Mouse (Mus musculus): ENCODE results near the gene Casp9. TPM values are rescaled to one million over a fixed set of nuclear protein-coding genes. Genes with fewer than 3 reads are reported as not detected.

Casp9 gene
- polyA plus RNA-seq, 1 experiment = 22.3 TPM

- TF ChIP-seq GATA1 (IDR thresholded peaks at IDR 0.05; ENCODE audit: low read length) = no peak
Measured at GRCm38 (mm10) chr4:141766668-141767352, 26.6 kb upstream of the Casp9 start.

DNA sequence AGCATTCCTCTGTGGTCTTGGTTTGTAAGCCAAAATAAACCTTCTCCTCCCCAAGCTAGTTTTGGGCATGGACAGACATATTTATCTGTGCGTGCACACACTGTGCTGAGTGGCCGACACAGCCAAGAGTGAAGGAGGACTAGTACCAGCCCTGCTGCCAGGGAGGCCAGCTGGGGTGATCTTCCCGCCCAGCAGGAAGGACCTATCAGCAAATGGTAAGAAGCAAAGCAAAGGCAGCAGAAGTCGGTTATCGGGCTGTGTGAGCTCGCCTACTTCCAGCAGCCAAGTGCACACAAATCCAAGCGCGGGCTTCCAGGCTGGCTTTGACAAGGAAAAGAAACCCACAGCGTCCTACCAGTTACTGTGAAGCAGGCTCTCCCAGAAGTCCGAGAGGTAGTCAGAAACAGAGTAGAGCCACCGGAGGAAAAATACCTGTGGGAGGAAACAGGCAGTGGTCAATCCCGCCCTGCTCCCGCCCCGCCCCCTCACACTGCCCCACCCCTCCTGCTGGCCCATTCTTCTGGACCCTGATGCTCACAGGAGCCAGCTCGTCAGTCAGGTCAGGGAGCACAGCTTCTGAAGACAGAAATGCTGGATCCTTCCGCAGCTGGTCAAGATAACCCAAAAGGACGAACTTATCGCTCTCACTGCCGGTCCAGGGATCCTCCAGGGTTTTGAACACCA is 25.9 kb upstream of the Casp9 start:
- no peak for TF ChIP-seq GATA1 (IDR thresholded peaks at IDR 0.05; ENCODE audit: low read length)

DNA sequence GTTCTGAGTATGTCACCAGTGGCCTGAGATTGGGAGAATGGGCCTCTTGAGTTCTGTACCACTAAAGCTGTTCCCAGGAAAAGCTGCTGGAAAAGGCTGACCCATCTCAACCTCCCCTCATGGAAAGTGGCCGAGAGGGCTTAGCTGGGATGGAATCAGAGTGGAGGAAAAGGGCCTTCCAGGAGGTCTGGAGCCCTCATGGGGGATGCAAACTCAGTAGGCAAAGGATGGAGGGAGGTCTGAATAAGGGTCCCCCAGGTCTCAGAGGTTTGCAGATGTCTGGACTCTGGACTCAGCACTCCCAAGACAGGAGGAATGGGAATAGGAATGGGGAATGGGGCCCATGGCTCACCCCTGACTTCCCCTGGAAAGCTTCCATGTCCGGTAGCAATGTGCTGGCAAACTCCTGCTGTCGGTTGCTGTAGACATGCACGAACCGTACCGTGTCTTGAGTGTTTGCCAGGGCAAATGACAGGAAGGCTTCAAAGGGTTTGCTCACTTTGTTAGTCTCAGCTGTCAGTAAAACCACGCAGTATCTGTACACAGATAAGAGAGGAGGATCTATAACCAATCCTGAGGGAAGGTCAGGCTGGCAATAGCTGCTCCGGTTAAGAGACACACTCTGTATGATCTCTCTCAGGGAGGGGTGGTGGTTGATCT is 23.8 kb upstream of the Casp9 start:
- TF ChIP-seq GATA1 (IDR thresholded peaks at IDR 0.05; ENCODE audit: low read length) = peak; percentile 10

GRCm38 (mm10) chr4:141771823-141772222 is 21.6 kb upstream of the Casp9 start:
- peak; percentile 27 for TF ChIP-seq GATA1 (IDR thresholded peaks at IDR 0.05; ENCODE audit: low read length)

DNA sequence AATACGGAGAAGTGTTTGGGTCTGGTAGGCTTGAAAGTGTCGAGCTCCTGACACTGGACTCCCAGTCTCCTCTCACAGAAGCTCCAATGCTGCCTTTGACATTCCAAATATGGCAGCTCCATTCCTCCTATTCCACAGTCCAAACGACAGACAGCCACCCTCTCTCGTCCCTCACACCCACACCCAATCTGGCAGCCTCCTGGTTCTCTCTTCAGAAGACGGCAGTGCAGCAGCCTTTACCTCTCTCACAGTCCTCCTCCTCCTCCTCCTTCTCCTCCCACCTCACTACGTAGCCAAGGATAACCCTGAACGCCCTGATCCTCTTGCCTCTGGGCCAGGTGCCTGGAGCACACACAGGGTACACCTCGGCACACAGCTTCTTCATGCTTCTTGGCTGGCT is 13.6 kb upstream of the Casp9 start:
- no peak for TF ChIP-seq GATA1 (IDR thresholded peaks at IDR 0.05; ENCODE audit: low read length)

- no peak for TF ChIP-seq GATA1 (IDR thresholded peaks at IDR 0.05; ENCODE audit: low read length)
Measured at GRCm38 (mm10) chr4:141781201-141781985, 12.0 kb upstream of the Casp9 start.

DNA sequence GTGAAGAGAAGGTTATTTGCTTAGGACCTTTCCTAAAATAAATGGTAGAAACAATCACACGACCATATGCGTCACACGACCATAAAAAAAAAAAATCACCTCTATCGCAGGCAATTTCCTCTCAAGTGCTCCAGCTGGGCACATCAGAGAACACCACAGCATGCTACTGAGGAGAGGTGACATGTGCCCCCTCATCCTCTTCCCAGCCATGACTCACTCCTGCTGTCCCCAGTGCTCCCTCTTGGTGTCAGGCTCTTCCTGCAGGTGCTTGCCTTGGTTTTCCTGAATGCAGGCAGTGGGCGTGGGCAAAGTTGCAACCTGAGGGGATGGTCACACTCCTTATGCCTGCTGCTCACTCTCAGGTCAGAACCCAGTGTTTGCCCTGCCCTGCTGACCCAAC is 8.6 kb upstream of the Casp9 start:
- no peak for TF ChIP-seq GATA1 (IDR thresholded peaks at IDR 0.05; ENCODE audit: low read length)

GRCm38 (mm10) chr4:141786141-141786540 is 7.3 kb upstream of the Casp9 start:
- TF ChIP-seq GATA1 (IDR thresholded peaks at IDR 0.05; ENCODE audit: low read length) = no peak

GRCm38 (mm10) chr4:141787046-141787445 is 6.4 kb upstream of the Casp9 start:
- TF ChIP-seq GATA1 (IDR thresholded peaks at IDR 0.05; ENCODE audit: low read length) = no peak

DNA sequence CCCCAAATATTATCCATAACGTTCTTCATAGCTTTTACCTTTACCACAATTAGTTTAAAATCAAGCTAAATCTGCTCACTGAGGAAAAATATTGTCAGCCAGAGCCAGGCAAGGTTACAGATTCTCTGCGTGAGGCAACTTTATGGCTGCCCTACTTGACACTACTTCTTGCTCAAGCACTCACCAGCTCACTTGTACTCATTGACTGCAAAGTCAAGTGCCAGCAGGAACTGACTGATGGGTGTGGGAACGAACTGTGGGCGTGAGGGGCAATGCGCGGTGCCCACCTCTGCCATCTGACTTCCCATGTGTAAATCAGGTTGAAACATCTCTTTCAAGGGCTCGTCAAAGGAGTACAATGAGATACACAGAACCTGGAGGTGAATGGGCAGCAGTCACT is 6.0 kb upstream of the Casp9 start:
- no peak for TF ChIP-seq GATA1 (IDR thresholded peaks at IDR 0.05; ENCODE audit: low read length)

GRCm38 (mm10) chr4:141789564-141790218 is 3.7 kb upstream of the Casp9 start:
- peak; percentile 73 for TF ChIP-seq GATA1 (IDR thresholded peaks at IDR 0.05; ENCODE audit: low read length)

GRCm38 (mm10) chr4:141790524-141790990 is 2.9 kb upstream of the Casp9 start, which contains the start of gene Dnajc16:
Dnajc16 (minus strand) TSS chr4:141790931.
- no peak for TF ChIP-seq GATA1 (IDR thresholded peaks at IDR 0.05; ENCODE audit: low read length)

- TF ChIP-seq GATA1 (IDR thresholded peaks at IDR 0.05; ENCODE audit: low read length) = no peak
Measured at GRCm38 (mm10) chr4:141791486-141791885, 1.9 kb upstream of the Casp9 start.

GRCm38 (mm10) chr4:141791951-141792350 is 1.5 kb upstream of the Casp9 start:
- no peak for TF ChIP-seq GATA1 (IDR thresholded peaks at IDR 0.05; ENCODE audit: low read length)
